Mouse (Mus musculus): ENCODE measurements at regions not wholly inside any gene's neighbourhood (a gene's known extent, or its start where the extent isn't known, plus 50 kb on each side); places are given as distances from the start of the nearest gene placed in this dataset.
"Not testable (repeated sequence)": the region's sequence is repeated elsewhere in the genome, so short reads cannot be mapped to it uniquely, and the experiment has no call there.

DNA sequence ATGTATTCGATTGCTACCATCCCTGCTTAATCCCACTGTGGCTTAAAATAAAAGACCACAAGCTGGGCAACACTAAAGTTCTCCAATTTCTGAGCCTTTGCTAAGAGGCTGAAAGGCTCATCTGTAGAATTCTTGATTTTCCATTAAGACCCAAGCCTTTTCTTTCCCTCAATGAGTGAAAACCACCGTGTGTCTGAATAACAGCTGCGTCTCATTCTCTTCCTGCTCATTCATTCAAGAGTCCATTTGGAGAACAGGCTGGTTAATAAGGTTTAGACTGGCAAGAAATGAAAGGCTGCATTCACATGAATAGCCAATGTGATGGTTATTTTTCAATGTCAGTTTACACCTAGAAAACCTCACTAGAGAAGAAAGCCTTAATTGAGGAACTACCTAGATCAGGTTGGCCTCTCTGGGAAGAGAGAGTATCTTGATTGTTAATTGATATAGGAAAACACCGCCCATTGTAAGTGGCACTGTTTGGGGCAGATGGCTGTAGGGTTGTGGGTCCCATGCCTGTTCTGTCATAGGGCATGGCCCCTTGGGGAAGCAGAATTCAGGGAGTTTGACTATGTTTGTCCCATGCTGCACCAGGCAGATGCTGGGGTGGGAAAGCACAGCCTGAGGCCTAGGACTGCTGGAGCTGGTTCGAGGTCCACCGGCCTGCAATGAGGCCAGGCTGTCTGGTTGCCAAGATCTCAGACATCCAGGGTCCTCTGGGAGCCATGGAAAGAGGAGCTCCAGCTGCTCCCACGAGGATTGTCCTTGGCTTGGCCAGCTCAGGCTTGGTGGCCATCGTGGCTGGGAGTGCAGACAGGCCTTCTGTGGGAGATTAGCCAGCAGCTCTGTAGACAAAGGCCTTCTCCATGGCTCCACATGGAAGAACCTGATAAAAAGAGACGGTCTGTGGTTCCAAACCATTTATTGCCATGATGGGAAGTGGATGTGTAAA lies 161.3 kb upstream of the Castor2 start:
- no peak for DNase-seq (ENCODE audit: extremely low read depth, low read depth, low spot score)

DNA sequence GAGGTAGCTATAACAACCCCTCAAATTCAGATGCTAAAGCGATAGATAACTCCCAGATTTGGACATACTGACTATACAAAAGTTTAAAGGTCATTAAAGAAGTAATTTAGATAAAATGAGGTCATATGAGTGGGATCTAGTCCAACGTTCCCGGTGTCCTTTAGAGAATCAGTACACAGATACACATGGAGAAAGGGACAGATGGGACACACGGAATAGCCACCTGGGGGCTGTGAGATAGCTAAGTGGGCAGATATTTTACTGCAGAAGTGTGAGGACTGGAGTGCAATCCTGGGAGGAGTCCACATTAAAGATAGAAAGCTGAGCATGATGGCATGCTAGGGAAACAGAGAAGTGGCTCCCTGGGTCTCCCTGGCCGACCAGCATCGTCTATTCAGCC lies 164.1 kb upstream of the Castor2 start:
- no peak for DNase-seq (ENCODE audit: extremely low read depth, low read depth, low spot score)

- DNase-seq (ENCODE audit: extremely low read depth, low read depth, low spot score), result no peak
These were observed 164.5 kb upstream of the Castor2 start for GRCm38 (mm10) chr5:133935006-133935405.

- no peak for DNase-seq (ENCODE audit: extremely low read depth, low read depth, low spot score)
These were observed 169.4 kb upstream of the Castor2 start for GRCm38 (mm10) chr5:133930101-133930500.

DNA sequence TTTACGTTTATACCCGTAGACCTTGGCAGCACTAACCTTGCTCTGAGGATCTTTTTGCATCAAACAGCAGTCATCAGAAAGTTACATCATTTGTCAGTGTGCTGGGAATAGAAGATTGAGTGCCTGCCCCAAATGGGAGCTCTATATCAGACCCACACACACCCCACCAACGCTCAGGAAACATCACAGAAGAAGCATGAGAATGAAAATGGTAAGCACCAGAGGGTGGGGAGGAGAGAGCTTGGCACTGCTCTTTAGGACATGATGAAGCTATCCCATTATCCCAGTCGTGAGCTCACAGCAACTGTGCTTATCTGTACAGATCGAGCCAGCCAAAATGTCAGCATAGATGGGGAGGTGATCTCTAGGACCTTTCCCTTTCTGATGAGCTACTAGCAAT lies 172.5 kb upstream of the Castor2 start:
- no peak for DNase-seq (ENCODE audit: extremely low read depth, low read depth, low spot score)

GRCm38 (mm10) chr5:133925184-133925900 lies 174.2 kb upstream of the Castor2 start:
- DNase-seq (ENCODE audit: extremely low read depth, low read depth, low spot score), result no peak

DNA sequence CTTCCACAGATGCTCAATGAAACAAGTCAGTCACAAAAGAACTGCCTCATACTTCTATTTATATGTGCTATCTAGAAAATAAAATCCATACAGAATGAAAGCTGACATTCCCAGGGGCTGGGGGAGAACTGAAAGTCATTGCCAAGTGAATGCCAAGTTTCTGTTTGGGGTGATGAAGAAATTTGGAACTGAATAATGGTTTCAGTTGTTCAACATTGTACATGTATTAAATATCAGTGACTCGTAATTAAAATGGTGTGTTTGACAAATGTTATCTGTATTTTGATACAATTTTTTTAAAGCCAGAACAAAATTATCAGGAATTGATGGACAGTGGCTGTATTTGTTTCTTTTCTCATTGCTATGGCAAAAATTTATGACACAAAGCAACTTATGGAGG lies 177.3 kb upstream of the Castor2 start:
- DNase-seq (ENCODE audit: extremely low read depth, low read depth, low spot score), result no peak

DNA sequence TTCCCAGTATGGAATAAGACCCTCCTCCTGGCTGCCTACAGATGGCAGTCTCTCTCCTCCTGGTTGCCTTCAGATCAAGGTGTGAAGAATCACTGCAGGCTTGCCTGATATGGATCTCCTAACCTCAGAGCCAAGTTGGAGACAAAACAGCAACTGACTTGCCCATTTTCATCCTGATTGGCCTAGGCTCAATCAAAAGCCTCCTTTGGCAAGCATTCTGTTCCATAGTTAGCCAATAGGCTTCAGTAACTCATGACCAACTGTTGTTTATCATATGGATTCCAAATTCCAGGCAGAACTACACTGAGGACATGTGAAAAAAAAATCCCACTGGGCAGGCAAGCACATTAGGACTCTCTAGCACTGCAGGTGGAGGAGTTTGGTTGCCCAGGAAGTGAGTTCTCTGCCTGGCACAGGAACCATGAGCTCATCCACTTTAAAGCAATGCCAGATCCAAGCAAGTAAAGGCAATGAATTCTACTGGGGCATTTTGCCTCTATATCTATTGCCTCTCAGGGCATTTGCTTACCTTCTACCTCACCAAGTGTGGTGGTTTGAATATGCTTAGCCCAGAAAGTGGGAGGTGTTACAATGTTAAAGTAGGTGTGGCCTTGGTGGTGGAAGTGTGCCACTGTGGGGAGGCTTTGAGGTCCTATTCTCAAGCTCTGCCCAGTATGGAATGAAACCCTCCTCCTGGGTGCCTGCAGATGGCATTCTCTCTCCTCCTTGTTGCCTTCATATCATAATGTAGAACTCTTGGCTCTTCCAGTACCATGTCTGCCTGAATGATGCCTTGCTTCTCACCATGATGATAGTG lies 183.6 kb upstream of the Castor2 start:
- DNase-seq (ENCODE audit: extremely low read depth, low read depth, low spot score), result peak; percentile 7

DNA sequence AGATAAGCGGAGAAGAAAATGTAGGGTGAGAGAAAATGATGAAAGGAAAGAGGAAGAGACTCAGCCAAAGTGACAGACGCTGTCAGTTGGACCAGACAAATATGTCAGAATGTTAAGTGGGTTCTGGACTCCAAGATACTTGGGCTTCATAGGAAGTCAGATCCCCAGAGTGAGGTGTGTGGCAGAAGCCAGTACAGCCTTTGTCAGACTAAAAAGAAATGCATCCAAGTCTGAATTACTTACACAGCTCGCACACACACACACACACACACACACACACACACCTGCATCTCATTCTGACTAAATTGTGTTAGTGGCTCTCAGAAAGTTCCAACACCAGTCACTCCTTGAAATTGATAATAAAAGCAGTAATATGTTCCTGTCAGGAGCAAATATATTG lies 192.1 kb upstream of the Castor2 start:
- no peak for DNase-seq (ENCODE audit: extremely low read depth, low read depth, low spot score)

DNA sequence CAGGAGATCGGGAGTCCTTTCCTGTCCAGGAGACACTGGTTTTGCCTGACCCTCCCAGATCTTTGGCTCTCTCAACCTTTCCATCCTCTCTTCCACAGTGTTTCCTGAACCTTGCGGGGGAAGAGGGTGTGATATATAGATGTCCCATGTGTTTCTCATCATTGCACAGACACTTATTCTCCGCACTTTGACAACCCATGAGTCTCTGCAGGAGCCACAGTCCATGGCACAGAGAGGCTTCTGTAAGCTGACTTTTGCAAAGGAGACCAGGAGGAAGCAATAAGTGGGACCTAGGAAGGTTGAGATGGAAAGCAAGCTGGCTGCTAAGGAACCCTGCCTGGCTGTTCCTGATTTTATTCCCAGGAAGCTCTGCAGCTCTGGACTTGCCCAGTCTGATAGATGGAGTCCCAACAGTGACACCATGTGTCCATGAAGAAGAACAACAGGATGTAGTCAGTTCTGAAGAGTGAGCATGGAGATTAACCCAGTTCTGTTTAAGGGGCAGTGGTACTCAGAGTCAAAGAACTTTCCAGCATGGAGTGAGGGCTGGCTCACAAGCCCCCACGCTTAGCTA lies 201.4 kb upstream of the Castor2 start:
- DNase-seq (ENCODE audit: extremely low read depth, low read depth, low spot score), result no peak

DNA sequence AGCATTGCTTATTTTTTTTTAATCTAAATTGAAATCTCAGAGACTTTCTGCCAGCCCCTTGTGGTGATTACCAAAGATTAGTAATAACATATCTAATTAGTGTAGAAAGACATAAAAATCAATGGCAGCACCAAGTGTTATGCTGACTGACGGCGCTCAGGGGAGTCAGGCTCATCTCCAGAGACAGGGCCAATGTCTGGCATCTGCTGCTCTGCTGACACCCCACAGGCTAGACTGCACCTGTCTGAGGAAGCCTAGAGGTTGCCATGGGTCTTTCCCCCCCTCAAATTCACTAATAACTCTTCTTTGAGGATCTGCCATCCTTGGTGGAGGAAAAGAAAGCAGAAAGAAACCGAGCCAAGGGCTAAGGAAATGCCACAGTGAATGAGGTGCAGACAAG lies 208.8 kb upstream of the Castor2 start:
- no peak for DNase-seq (ENCODE audit: extremely low read depth, low read depth, low spot score)

GRCm38 (mm10) chr5:133889841-133890240 lies 209.7 kb upstream of the Castor2 start:
- no peak for DNase-seq (ENCODE audit: extremely low read depth, low read depth, low spot score)

DNA sequence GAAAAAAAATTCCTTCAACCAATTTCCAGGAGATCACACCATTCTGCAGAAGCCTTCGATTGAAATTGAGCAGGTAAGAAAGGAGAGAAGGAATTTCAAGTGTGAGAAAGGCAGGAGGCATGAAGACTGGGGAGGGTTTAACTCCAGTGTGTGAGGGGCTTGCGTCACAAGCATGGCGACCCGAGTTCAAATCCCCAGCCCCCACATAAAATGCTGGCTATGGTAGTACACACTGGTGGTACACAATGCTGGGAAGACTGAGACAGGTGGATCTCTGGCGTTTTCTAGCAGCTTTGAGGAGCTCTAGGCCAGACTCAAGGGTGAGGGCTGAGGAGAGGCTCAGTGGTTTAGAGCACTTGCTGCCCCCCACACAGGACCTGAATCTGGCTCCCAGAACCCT lies 214.0 kb upstream of the Castor2 start:
- no peak for DNase-seq (ENCODE audit: extremely low read depth, low read depth, low spot score)

- DNase-seq (ENCODE audit: extremely low read depth, low read depth, low spot score), result peak; percentile 10
These were observed 214.5 kb upstream of the Castor2 start for GRCm38 (mm10) chr5:133885016-133885415.

DNA sequence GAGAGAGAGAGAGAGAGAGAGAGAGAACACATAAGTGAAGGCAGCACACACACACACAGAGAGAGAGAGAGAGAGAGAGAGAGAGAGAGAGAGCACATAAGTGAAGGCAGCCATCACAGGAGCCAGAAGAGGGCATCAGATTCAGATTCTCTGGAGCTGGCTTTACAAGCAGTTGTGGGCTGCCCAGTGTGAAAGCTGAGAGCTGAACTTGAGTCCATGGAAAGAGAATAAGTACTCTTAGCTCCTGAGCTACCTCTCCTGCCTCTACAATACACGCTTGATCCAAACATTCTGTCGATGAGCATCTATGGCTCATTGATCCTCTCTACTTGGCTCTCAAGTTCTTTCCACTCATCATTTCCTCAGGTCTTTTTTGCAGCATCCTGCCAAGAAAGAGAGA lies 214.9 kb upstream of the Castor2 start:
- DNase-seq (ENCODE audit: extremely low read depth, low read depth, low spot score), result no peak

DNA sequence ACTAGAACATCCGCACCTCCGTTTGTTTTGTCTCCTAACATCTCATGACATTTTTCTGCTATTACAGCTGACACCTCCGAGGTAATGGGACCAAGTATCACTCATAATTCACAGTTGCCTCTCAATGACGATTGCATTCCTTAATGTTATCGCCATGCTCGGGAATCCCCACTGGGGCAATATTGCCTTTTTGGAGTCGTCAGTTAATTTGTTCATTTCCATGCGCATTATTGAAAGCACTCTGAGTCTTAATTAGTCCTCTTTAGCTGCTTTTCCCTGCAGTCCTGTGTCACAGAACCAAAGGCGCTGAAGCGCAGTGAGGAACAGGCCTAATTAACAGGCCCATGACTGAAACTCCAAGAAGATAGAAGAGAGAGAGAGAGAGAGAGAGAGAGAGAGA lies 255.0 kb upstream of the Castor2 start:
- no peak for DNase-seq (ENCODE audit: extremely low read depth, low read depth, low spot score)

DNA sequence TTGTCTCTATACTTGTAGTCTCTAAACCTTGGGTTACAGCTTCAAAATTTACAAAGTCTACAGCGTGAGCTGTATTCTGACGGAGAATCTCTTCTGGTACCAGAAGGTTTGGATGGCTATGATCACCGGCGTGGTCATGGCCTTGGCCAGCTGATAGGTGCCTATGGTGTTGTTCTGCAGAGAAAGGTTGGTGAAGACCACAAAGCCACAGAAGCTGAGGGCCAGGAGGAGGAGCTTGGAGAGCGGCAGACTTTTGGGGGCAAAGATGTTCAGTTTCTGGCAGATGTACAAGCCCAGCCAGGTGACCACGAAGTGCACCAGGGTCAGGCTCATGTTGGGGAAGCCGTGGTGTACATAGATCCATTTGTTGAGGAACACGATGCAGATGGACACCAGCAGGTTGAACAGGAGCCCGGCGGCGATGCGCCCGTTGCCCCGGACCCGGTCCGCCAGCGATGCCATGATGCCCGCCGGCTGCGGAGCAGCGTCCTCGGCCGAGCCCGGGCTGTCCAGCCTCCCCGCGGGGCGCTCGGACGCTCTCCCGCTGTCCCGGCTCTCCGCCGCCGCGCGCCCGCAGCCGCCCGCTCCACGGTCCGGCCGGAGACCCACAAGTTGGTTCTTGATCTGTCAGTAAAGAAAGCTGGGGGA lies 257.3 kb upstream of the Castor2 start:
- DNase-seq (ENCODE audit: extremely low read depth, low read depth, low spot score), result not testable (repeated sequence)

GRCm38 (mm10) chr5:133838286-133838685 lies 261.2 kb upstream of the Castor2 start:
- DNase-seq (ENCODE audit: extremely low read depth, low read depth, low spot score), result no peak

GRCm38 (mm10) chr5:133833217-133833616 lies 266.3 kb upstream of the Castor2 start:
- no peak for DNase-seq (ENCODE audit: extremely low read depth, low read depth, low spot score)

GRCm38 (mm10) chr5:133828226-133828625 lies 271.3 kb upstream of the Castor2 start:
- no peak for DNase-seq (ENCODE audit: extremely low read depth, low read depth, low spot score)
